Mouse (Mus musculus) lung, adult 18-20 months (tissue): ENCODE data around the gene Lhfp.

ENCODE experiments used
- DNase-seq, 2 experiments: peaks; one replicate each; pipeline ENCODE4 v3.0.0; 2022; ENCODE audit warnings: mixed read lengths in 2 of 2

Gene Lhfp

DNA sequence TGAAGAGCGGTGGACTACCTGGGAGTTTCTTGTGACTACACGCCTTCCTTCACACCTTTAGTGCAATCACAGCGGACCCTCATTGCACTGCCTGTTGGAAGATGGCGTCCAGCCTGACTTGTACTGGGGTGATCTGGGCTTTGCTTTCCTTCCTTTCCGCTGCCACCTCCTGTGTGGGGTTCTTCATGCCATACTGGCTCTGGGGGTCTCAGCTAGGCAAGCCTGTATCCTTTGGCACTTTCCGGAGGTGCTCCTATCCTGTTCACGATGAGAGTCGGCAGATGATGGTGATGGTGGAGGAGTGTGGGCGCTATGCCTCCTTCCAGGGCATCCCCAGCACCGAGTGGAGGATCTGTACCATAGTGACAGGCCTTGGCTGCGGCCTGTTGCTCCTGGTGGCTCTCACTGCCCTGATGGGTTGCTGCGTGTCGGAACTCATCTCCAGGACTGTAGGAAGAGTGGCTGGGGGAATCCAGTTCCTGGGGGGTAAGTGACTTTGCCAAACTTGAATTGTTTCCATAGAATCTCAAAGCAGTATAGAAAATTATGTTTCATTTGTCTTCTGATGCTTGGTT lies 2.0 kb downstream of the Lhfp start:
- no peak for DNase-seq

DNA sequence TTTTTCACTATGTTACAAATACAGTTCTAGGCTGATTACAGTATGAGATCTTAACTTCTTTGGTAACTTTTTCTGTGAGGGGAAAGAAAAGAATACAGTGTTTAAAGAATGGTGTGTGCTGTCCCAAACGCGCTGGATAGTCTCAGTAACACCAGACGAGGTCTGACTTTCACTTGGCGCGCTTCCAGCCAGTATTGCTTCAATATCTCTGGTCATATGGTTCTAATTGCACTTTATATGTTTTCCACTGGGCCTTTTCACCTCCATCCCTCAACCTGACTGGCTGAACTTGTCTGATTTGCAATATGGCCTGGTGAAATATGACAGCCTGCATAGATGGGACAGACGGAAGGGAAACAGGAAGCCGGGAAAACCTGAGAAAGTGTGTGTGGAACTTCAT lies 2.9 kb downstream of the Lhfp start:
- DNase-seq, result peak; percentile 35 to 39

DNA sequence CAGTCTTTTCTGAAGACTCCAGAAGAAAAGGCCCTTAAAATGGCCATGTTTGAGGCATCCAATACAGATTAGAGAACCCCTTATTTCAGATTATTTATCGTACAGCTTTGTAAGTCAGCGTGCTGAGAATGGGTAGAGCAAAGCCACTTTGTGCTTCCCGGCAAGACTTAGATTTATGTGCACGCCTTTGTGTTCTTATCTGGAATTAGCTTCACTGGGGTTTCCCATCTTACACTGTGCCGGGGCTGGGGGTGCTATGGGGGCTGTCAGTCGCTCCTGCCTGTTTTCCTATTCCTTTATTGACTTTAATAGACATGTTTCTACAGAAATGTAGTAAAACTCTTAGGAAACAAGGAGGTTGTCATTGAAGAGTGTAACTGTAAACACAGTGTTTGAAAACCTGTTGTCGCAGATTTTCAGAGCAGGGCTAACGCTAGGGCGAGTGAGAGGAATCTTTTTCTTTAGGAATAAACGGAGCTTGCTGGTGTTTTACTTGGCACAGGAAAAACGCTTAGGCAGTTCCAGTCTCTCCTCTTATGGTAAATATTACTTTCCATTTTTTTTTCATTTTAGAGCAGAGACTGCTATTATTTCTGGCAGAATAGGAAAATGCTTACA lies 3.5 kb downstream of the Lhfp start:
- DNase-seq, result no peak

DNA sequence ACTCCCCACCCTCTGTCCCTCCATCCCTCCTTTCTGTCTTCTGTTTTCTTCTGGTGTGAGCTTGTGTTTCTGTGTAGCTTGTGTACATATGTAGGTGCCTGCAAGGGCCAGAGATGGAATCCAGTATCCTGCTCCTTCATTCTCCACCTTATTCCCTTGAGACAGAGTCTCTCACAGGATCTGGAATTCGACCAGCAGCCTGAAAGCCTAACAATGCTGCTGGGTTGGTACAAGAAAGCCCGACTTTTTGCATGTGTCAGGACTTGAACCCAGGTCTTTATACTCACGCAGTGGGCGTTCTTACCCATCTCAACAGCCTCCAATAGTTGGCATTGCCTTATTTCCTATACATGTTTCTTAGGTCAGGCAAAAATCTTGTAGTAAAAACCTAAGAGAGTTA lies 4.4 kb downstream of the Lhfp start:
- no peak for DNase-seq

DNA sequence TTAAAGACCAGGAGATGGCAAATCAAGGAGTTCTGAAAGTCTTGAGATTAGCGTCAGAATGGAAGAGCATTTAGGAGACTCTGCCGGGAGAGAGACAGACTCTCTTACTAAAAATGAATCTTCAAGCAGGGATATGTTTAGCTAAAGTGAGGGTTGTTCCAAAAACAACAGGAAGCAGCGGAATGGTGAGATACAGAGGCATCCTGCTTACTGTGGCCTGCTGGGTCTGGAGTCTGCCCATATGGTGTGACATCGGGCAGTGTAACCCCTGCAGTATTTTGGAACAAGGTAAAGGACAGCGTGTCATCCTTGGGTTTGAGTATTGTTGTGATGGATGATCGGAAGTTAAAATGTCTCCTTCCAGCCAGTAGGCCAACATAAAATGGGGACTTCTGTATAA lies 5.0 kb downstream of the Lhfp start:
- peak in 1 of 2 experiments; percentile 32 for DNase-seq

DNA sequence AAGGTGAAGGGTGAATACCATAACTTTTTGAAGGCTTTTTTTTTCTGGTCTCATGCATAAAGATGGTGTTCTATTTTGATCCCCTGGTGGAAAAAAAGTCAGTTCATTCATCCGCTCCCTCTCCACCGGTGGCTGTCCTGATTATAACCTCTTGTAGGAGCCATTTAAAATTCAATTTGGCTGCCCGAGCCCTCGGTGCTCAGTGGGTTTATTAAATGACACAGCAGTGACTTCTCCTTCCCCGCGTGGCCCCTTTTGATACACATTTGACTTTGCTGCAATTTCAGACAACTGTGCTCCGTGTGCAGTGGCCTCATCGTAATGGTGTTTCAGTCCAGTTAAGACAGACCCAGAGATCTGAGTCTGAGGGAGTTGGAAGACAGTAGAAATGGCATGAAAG lies 11.1 kb downstream of the Lhfp start:
- no peak for DNase-seq

DNA sequence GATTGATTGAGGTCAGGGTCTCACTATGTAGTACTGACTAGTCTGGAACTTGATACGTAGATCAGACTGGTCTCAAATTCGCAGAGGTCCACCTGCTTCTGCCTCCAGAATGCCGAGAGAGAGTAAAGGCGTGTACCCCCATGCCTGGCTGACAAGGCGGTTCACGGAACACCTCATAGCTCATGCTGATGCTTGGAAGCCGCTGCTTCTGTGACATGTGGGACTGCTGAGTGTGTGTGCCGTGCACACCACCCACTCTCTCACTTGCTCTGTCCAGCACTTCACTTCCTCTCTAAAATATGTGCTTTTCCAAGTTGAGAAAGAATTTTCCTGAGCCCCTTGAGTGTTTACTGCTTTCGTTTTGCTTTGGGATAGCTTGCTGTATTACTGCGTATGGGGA lies 15.1 kb downstream of the Lhfp start:
- no peak for DNase-seq

DNA sequence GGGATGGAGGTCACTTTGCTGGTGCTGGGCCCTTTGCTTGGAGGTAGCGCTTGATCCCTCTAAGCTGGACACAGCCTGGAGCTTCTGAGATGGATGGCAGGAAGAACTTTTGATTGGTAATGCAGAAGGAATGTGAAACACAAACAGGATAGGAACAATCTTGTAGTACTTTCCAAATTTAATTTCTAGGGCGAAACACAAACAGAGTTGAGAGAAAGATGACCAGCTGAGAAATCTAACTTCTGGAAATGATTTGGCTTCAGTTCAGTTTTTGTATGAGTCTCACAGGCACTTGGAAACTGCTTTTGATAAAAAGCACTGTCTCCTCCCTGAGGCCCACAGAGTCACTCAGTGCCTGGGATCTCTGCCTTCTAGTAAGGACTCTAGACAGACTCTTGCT lies 18.6 kb downstream of the Lhfp start:
- DNase-seq, result peak in 1 of 2 experiments; percentile 24

DNA sequence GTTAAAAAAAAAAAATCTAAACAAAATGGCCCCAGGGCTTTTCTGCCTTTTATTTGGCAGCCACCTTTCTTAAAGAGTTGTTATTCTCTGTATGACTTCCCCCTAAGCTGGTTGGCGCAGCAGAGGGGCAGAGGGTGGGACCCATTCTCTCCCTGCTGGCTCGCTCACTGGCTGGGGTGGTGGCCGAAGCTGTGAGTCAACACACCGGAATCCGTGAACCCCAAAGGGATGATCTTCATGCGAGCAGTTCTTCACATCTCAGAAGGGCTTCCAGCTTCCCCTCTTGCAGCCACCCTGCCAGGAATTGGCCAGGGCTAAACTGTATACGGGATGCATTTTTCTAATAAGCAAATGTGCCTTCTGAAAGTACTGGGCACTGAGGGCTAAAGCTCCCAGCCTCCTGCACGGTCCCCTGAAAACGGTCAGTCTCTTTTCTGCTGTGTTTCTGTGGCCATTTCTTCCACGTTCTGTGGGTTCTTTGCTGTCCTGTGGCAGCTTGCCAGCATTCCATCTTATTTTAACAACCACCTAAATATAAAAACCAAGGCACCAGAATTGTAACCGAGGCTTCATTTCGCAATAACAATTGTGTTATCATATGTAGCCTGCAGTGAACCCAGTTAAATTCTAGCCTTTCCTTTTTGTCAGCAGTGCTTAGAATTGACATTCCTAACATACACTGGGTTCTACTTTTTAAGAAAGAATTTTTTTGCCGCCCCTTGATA lies 22.3 kb downstream of the Lhfp start:
- DNase-seq, result no peak

DNA sequence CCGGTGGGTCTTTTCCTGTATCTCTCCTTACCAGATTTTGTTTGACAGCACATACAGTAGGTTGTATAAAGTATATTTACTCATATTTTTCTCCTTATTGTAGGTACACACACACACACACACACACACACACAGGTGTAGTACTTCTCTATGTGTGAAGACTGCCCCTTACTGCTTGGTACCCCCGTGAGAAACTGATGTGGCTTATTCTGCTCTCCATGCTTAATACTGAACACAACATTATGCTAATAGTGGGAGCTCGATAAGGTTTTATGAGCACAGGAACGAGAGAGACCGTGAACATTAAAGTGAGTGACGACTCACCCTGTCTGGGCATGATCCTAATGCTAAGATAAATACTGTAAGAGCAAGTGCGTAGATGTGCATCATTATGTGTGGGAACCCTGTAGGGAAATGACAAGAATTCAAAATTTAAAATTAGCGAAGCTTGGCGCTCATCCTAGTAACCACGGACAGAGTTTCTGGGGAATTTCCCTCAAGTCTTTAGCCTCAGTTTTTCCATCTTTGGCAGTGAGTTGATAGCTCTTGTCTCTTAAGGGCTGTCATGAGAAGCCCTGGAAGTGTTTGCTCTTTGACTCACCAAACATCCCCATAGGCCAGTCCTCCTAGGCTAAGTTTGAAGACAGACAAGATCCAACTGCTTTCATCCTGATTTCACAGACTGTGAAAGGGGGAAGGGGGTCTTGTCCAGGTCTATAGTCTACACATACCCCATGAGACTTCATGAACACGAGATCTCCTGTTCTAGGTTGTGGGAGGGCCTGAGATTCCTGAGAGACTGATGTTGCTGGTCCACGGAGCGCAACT lies 24.2 kb downstream of the Lhfp start:
- no peak for DNase-seq

DNA sequence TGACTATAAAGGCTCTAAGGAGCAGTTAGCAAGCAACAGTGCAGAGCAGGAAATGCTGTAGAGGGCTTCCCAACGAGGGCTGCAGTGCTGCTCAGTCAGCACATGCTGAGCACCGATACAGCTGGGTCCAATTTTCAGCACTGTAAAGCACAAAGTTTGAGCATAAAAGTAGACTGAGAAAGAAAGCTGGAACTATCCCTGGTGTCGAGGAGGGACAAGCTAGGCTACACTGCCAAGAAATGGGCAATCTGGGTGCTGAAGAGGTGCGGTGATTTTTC lies 24.7 kb downstream of the Lhfp start:
- DNase-seq, result no peak

DNA sequence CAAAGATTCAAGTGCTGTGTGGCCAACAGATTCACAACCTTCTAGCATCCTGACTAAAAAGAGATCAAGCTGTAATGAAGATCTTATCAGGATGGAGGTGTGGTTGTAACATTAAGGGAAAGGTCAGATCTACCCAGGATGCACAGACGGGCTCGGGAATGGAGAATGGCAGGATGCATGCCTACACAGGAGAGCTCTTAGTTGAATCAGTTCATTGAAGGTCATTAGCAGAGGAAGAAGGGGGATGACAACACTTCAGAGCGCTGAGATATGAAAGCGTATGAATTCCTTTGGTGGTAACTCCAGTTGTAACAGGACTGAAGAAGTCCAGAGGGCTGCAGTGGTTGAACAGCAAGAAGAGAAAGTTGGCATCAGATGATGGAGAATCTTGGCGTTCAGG lies 27.1 kb downstream of the Lhfp start:
- no peak for DNase-seq

DNA sequence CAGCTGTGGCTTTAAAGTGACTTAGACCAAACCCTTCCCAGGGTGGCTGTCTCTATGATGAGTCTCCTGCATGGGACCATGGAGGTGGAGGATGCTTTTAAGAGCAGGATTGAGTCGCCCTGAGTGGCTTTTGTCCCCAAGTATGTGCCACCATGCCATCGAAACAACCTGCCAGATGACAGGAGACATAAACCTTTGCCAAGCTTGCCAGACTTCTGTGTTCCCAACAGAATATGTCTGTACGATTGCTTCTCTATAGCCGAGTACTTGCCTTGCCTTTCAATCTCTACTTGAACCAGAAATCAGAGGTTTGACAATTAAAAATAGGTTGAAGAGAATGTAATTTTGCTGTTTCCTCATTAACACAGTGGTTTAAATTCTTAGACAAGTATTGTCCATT lies 32.9 kb downstream of the Lhfp start:
- no peak for DNase-seq

DNA sequence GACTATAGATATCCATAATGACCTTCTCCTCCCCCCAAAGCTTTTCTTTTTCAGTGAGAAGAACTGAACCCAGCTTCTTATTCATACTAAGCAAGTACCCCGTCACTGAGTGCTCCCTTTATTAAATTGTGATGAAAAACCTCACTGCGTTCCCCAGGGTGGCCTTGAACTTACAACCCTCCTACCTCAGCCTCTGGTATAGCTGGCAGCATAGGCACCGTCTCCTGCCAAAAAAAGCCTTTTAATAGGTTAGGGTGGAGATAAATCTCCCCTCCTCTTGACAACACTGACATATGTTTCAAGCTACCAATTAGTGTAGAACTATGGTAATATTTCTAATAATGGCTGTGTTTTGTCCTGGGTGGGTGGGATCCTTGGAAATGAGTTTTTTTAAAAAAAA lies 33.4 kb downstream of the Lhfp start:
- DNase-seq, result no peak

DNA sequence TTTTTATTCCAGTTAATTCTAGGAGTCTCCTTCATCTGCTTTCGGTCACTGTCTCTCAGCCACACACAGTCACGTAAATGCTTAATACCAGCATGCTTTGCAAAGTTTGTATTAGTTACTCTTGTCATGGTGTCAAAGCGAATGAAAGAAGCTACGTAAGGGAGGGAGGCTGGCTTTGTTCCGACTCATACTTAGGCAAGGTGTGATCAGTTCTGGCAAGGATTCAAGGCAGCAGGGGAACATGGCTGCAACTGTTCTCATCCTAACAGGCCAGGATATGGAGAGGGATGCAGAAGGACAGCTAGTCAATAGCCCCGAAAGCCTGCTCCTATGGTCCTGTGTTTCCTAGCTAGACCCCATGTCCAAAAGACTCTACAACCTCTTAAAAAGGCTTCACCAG lies 39.0 kb downstream of the Lhfp start:
- no peak for DNase-seq

DNA sequence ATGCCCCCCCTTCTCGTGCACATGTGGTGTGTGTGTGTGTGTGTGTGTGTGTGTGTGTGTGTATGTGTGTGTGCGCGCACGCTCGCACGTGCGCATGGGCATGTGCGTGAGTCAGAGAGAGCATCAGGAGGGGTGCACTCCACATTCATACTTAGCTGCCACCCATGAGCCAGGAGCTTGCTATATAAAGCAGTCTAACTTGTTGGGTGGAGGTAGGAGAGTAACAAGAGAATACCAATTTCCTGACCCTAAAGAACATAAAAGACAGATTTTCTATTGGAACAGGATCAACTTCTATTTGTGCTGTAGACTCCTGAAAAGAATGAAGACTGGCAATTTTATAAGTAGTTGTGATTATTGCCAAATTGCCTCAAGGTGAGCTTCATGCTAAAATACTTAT lies 39.4 kb downstream of the Lhfp start:
- no peak for DNase-seq

DNA sequence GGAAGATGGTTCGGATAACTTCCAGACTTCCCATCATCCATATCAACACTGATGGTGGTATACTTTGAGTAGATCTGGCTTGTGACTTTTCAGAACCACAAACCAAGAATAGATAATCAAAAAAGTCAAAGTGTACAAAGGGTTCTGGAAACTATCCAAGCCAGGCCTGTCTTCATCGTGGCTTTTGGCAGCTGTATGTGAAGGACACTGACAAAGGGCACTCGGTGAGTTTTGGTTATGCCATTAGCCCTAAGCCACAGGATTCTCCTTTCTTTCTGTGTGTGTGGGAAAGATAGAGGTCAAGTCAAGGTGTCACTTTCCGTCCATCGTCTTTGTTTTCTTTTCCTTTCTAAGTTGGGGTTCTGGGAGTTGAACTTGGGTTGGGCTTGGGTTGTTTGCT lies 42.4 kb downstream of the Lhfp start:
- DNase-seq, result no peak

DNA sequence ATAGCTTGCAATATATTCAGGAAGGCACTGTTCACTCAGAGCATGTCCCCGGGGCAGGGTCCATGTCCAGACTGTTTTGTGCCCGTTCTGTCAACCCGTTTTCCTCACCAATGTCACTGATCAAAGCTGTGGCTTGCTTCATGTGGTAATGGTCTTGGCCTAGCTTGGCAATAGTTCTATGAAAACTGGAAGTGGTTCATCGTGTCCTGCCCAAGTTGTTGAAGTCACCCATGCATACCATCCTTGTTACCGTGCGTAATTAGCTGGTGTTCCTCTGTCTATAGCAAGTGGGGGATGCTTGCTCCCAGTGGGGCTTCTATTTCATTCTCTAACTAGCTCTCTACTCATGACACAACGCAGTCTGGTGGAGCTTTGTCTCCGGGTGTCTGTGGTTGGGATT lies 43.5 kb downstream of the Lhfp start:
- DNase-seq, result no peak

DNA sequence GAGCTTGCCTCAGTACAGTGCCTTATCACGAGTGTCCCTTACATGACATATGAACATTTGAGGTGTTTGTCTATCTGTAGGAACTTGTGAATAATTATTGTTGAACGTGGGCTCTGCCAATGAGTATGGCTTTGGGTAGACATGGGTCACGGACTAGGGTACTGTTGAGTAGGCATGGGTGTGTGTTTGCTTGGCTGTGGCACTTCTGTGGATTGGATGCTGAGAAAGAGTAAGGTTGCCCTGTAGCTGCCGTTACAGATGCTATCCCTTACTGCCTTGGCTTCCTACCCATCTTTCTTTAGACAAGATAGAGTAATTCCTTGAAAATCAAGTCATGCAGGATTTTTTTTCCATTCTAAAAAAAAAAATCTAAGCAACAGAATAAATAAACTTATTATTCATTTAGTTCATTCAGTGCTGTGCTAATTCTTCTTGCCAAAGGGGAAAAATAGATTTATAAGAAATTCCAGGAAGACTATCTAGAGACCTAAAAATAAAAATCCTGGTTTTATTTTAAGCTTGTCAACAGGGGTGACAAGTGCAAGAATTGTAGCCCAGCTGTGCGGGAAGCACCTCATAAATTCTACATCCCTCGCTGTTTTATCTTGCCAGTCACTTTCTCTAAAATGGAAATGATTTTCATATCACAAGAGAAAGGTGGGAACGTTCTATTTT lies 45.3 kb downstream of the Lhfp start:
- no peak for DNase-seq

DNA sequence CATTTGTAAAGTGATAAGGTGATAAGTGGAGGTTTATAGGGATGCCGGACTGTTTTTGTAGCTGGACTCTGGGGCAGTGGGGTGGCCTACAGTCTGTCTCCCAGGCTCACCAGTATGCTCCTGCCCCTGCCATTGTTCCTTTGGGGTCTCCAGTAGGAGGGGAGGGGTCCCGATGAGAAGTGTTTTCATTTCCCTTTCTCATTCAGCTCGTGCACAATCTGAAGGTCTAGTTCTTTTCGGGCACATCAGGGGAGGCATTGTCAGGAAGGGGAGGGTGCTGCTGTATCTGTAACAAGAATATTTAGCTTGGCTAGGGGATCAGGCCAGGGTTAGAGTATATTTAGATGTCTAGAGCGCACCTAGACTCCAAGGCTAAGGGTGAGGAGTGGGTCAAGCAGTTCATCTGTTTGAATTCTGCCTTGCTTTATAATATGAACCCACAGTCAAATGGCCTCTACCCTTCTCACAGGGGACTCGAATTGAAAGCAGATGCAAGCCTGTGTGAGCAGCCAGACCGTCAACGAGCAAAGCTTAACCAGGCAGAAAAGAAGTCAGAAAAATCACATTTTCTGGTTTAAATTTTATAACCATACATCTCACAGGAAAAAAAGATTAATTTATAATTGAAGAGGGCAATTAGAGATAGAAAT lies 46.0 kb downstream of the Lhfp start:
- no peak for DNase-seq

DNA sequence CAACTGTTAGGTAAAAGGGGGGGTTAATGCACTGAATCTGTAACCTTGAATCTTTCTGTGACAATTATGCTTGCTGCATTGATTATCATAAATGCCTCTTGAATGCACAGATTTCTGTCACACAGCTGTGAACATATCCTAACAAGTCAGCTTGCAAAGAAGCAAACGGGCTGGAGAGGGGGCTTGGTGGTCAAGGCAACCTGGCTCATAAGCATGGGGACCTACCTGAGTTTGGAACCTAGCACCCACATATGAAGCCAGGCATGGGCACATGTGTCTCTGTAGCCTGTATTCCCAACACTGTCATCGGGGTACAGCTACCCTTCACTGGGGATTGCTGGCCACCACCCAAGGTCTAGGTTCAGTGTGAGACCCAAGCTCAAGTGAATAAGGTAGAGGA lies 48.6 kb downstream of the Lhfp start:
- no peak for DNase-seq

DNA sequence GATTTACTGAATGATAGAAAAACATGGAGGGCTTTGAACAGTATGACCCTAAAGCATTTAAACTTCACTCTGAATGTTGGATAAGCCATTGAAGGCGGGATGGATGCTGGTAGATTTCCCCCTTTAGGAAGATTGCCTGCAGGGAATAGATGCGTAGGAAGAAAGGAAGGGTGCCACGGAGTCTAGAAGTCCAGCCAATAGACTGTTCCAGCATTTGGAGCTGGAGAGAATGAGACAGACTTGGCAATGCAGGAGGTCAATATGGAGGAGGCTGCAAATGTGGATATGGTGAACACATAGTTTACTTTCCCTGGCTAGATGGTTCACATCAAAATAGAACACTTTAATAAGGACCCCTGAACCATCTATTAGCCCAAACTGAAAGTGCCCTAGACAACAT lies 58.9 kb downstream of the Lhfp start:
- DNase-seq, result no peak

DNA sequence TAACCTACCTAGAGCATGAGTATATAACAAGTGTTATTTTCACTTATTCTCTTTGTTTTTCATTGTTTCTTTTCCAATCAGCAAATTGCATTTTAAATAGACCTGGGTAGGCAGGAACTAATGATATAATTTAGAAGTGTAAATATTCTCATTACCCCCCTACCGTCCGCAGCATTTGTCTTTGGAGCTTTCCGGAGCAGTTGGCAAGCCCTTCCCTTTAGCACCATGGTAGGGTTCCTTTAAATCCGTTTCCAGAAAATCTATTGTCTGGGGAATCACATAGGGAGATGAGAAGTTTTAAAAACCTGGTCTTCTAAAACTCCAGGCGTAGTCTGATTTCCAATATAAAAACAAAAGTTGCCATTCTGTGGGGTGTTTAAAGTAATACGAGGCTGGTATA lies 59.5 kb downstream of the Lhfp start:
- DNase-seq, result no peak
